Mouse (Mus musculus): ENCODE measurements around the gene Itga3. TPM values are rescaled to one million over a fixed set of nuclear protein-coding genes. Genes with fewer than 3 reads are reported as not detected.

Itga3 gene
- polyA plus RNA-seq, 1 experiment: 2.5 TPM

GRCm38 (mm10) chr11:95000548-95000947, 76.1 kb downstream of the Itga3 start:
- H3K4me3 ChIP-seq (ENCODE audit: insufficient read depth, low read depth, low read length): no peak overlapping the region
- H3K27ac ChIP-seq (replicated peaks; ENCODE audit: low read depth, low read length): peak overlapping the region; percentile 73
- peaks cover 36% of the 10 kb centered on the region for H3K4me1 ChIP-seq (ENCODE audit: control insufficient read depth, insufficient read depth, insufficient read length, low read length)

DNA sequence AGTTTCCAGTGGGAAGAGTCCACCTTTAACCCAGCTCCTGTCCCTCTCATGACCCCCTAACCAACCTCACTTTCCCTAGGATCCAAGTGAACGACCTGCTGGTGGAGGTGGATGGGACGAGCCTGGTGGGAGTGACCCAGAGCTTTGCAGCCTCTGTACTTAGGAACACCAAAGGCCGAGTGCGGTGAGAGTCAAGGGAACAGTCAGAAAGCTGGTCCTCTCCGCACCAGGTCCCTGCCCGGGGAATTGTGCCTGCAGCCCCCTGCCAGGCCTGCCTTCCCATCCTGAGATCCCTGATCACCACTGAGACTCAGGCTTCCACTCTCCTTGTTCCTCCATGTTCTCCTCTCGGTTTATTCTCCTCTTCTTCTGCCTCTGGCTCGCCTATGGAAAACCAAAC, 76.5 kb downstream of the Itga3 start:
- Histone ChIP-seq H3K4me3 (ENCODE audit: insufficient read depth, low read depth, low read length) (no peak overlapping the region), H3K4me1 (ENCODE audit: control insufficient read depth, insufficient read depth, insufficient read length, low read length) (peaks cover 39% of the 10 kb centered on the region), H3K27ac (replicated peaks; ENCODE audit: low read depth, low read length) (peak overlapping the region; percentile 53)

- Histone ChIP-seq H3K27ac (replicated peaks; ENCODE audit: low read depth, low read length) (peak overlapping the region; percentile 47; the same call in 1 of the 2 replicates), H3K4me1 (ENCODE audit: control insufficient read depth, insufficient read depth, insufficient read length, low read length) (peaks cover 46% of the 10 kb centered on the region), H3K4me3 (ENCODE audit: insufficient read depth, low read depth, low read length) (no peak overlapping the region)
Observed at GRCm38 (mm10) chr11:94998041-94998531, 78.5 kb downstream of the Itga3 start.

GRCm38 (mm10) chr11:94997596-94997995, 79.0 kb downstream of the Itga3 start:
- Histone ChIP-seq H3K4me3 (ENCODE audit: insufficient read depth, low read depth, low read length) (0 out of 2 replicates have a peak overlapping the region, but pooled peaks have one; percentile 3), H3K27ac (replicated peaks; ENCODE audit: low read depth, low read length) (peak overlapping the region; percentile 47; the same call in 1 of the 2 replicates), H3K4me1 (ENCODE audit: control insufficient read depth, insufficient read depth, insufficient read length, low read length) (peaks cover 46% of the 10 kb centered on the region)

DNA sequence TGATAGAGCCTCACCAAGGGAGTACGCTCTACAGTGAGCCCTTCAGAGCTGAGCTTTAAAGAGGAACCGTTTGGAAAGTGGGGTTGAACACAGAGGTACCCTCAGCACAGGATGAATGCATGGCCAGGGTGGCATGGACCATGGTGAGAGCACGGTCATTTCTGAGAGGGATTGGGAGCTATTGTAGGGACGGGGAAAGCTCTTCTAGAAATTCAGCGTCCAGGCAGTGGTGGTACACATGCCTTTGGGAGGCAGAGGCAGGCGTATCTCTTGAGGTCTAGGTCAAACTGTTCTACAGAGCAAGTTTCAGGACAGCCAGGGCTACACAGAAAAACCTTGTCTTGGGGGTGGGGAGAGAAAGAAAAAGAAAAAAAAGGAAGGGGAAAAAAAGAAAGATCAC, 79.6 kb downstream of the Itga3 start:
- no peak overlapping the region for H3K4me3 ChIP-seq (ENCODE audit: insufficient read depth, low read depth, low read length)
- no peak overlapping the region for H3K27ac ChIP-seq (replicated peaks; ENCODE audit: low read depth, low read length)
- peaks cover 46% of the 10 kb centered on the region for H3K4me1 ChIP-seq (ENCODE audit: control insufficient read depth, insufficient read depth, insufficient read length, low read length)

DNA sequence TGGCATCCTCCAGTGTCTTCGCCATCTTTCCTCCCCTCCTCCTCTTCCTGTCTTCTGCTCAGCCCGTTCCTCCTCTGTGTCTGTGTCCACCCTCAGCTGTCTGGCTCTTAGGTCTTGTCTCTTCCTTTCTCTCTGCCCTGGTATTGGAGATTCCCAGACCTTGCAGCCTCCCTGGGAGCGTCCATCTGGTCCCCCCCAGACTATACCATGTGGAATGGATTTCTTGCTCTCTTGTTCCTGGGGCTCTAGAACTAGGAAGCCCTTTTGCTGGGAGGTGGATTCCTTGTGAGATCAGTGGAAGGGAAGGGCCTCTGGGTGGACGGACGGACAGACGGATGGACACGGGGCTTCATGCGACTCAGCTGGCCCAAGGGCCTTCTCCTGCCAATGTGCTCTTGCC, 80.5 kb downstream of the Itga3 start:
- no peak overlapping the region for H3K4me3 ChIP-seq (ENCODE audit: insufficient read depth, low read depth, low read length)
- peak overlapping the region; percentile 24; the same call in 1 of the 2 replicates for H3K27ac ChIP-seq (replicated peaks; ENCODE audit: low read depth, low read length)
- H3K4me1 ChIP-seq (ENCODE audit: control insufficient read depth, insufficient read depth, insufficient read length, low read length): peaks cover 46% of the 10 kb centered on the region

DNA sequence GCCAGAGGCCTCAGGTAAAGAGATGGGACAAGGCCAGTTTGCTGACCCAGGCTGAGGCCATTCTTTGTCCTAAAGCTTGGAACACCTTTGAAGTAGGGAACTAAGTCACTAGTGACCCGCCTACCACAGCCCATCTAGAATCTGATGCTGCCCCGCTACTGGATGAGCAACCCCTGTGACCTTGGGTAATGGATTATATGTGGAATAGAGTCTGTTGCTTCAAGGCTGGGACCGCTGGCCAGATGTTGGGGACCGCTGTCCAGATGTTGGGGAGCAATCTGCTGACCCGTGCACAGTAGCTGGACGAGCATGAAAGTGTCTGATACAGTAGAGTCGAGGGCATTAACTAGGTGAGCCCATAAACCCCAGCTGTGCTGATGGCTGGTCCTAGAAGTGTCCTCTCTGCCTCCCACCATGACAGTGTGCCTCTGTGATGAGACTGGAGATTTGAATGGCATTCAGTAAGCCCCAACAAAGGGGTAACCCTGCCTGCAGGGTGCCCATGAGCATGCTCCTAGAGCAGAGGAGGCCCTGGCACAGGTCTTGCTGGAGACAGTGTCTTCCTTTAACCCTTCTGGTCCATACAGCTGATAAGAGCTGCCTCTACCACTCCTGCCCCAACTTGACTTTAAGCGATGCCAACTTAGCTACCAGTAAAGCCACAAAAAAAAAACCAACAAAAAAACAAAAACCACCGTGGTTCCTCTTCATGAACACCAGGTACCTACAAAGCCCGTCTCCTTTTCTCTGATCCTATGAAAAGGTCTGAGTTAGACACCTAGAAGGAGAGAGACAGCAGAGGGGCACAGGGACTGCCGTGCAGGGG, 81.4 kb downstream of the Itga3 start:
- Histone ChIP-seq H3K4me1 (ENCODE audit: control insufficient read depth, insufficient read depth, insufficient read length, low read length) (peaks cover 37% of the 10 kb centered on the region), H3K4me3 (ENCODE audit: insufficient read depth, low read depth, low read length) (peak overlapping the region; percentile 93), H3K27ac (replicated peaks; ENCODE audit: low read depth, low read length) (peak overlapping the region; percentile 91)

Other genes with a start within 250 kb of the Itga3 start
- 36.9 and 49.1 TPM in 2 replicates for gene Col1a1, start 140.6 kb downstream of the Itga3 start, polyA plus RNA-seq (2012; ENCODE audit: insufficient read depth, insufficient read length, missing spikeins)
- not detected in 2 replicates for gene Hils1, start 109.2 kb downstream of the Itga3 start, polyA plus RNA-seq (2012; ENCODE audit: insufficient read depth, insufficient read length, missing spikeins)
- gene Sgca, start 100.5 kb downstream of the Itga3 start, polyA plus RNA-seq (2012; ENCODE audit: insufficient read depth, insufficient read length, missing spikeins): 6.5 and 6.9 TPM in 2 replicates
- 70.8 and 83.5 TPM in 2 replicates for gene Ppp1r9b, start 85.8 kb downstream of the Itga3 start, polyA plus RNA-seq (2012; ENCODE audit: insufficient read depth, insufficient read length, missing spikeins)
- gene Samd14, start 66.9 kb downstream of the Itga3 start, polyA plus RNA-seq (2012; ENCODE audit: insufficient read depth, insufficient read length, missing spikeins): 0.59 and 0.67 TPM in 2 replicates
- gene Pdk2, start 35.4 kb downstream of the Itga3 start, polyA plus RNA-seq (2012; ENCODE audit: insufficient read depth, insufficient read length, missing spikeins): 224 and 274 TPM in 2 replicates
- not detected in 2 replicates for gene Dlx3, start 43.3 kb upstream of the Itga3 start, polyA plus RNA-seq (2012; ENCODE audit: insufficient read depth, insufficient read length, missing spikeins)
- not detected in 2 replicates for gene Dlx4, start 69.5 kb upstream of the Itga3 start, polyA plus RNA-seq (2012; ENCODE audit: insufficient read depth, insufficient read length, missing spikeins)
- not detected in 2 replicates for gene Tac4, start 184.7 kb upstream of the Itga3 start, polyA plus RNA-seq (2012; ENCODE audit: insufficient read depth, insufficient read length, missing spikeins)
- 21.0 and 25.9 TPM in 2 replicates for gene Kat7, start 233.4 kb upstream of the Itga3 start, polyA plus RNA-seq (2012; ENCODE audit: insufficient read depth, insufficient read length, missing spikeins)

Measured in brown adipose tissue, adult 24 weeks (tissue).